Mouse (Mus musculus): ENCODE results near the gene Cx3cr1. TPM values are rescaled to one million over a fixed set of nuclear protein-coding genes. Genes with fewer than 3 reads are reported as not detected.

The Cx3cr1 gene
- polyA plus RNA-seq, 1 experiment: not detected

GRCm38 (mm10) chr9:120089125-120089524 lies 19.4 kb upstream of the Cx3cr1 start:
- no peaks in the 10 kb centered on the region for H3K27me3 ChIP-seq (ENCODE audit: control insufficient read depth, insufficient read depth, low read length, poor library complexity, severe bottlenecking)
- no peaks in the 10 kb centered on the region for H3K36me3 ChIP-seq (ENCODE audit: control insufficient read depth, insufficient read depth, low read length, poor library complexity, severe bottlenecking)
- H3K9me3 ChIP-seq (replicated peaks; ENCODE audit: control insufficient read depth, insufficient read depth, low read length, poor library complexity, severe bottlenecking): no peaks in the 10 kb centered on the region; the same call in 1 of the 2 replicates
- H3K27ac ChIP-seq (ENCODE audit: insufficient read depth, low read length): no peak overlapping the region
- no peak for TF ChIP-seq POLR2A (IDR thresholded peaks at IDR 0.05; ENCODE audit: insufficient read depth, low read length)
- TF ChIP-seq EP300 (IDR thresholded peaks at IDR 0.05; ENCODE audit: insufficient read depth, low read depth, low read length): no peak
- TF ChIP-seq CTCF (IDR thresholded peaks at IDR 0.05; ENCODE audit: low read depth, low read length): peak; percentile 19
- no peaks in the 10 kb centered on the region for H3K4me1 ChIP-seq (ENCODE audit: control insufficient read depth, insufficient read depth, low read length)
- no peak overlapping the region for H3K4me3 ChIP-seq (ENCODE audit: low read depth, low read length)
- no peak overlapping the region for H3K9ac ChIP-seq (ENCODE audit: low read depth, poor library complexity, severe bottlenecking)

DNA sequence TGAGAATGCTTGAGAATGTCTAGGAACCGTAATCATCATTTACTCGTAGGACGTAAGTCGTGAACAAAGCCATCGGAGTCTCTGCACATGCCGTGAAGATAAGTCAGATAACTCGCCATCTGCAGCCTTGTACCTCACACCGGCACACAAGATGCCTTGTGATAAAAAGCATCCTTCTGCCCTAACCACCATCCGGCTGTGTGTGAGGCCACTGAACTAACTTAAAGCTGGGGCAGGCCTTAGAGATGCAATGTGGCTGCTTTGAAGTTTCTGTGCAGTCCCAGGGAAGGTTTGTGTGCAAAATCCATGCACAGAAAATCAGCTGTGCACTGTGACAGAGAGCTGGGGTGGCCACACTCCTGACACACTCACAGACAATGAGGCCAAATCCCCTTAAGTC lies 14.7 kb upstream of the Cx3cr1 start:
- no peak overlapping the region for H3K27ac ChIP-seq (ENCODE audit: insufficient read depth, low read length)
- H3K9ac ChIP-seq (ENCODE audit: low read depth, poor library complexity, severe bottlenecking): no peak overlapping the region
- no peaks in the 10 kb centered on the region for H3K36me3 ChIP-seq (ENCODE audit: control insufficient read depth, insufficient read depth, low read length, poor library complexity, severe bottlenecking)
- H3K9me3 ChIP-seq (replicated peaks; ENCODE audit: control insufficient read depth, insufficient read depth, low read length, poor library complexity, severe bottlenecking): peaks cover 4% of the 10 kb centered on the region; the same call in 1 of the 2 replicates
- no peaks in the 10 kb centered on the region for H3K27me3 ChIP-seq (ENCODE audit: control insufficient read depth, insufficient read depth, low read length, poor library complexity, severe bottlenecking)
- no peak overlapping the region for H3K4me3 ChIP-seq (ENCODE audit: low read depth, low read length)
- TF ChIP-seq CTCF (IDR thresholded peaks at IDR 0.05; ENCODE audit: low read depth, low read length) (no peak), POLR2A (IDR thresholded peaks at IDR 0.05; ENCODE audit: insufficient read depth, low read length) (no peak), EP300 (IDR thresholded peaks at IDR 0.05; ENCODE audit: insufficient read depth, low read depth, low read length) (no peak)
- no peaks in the 10 kb centered on the region for H3K4me1 ChIP-seq (ENCODE audit: control insufficient read depth, insufficient read depth, low read length)

GRCm38 (mm10) chr9:120083158-120083894 lies 13.6 kb upstream of the Cx3cr1 start:
- H3K4me1 ChIP-seq (ENCODE audit: control insufficient read depth, insufficient read depth, low read length): no peaks in the 10 kb centered on the region
- no peak overlapping the region for H3K4me3 ChIP-seq (ENCODE audit: low read depth, low read length)
- TF ChIP-seq CTCF (IDR thresholded peaks at IDR 0.05; ENCODE audit: low read depth, low read length): no peak
- TF ChIP-seq EP300 (IDR thresholded peaks at IDR 0.05; ENCODE audit: insufficient read depth, low read depth, low read length): no peak
- no peak for TF ChIP-seq POLR2A (IDR thresholded peaks at IDR 0.05; ENCODE audit: insufficient read depth, low read length)
- H3K9ac ChIP-seq (ENCODE audit: low read depth, poor library complexity, severe bottlenecking): no peak overlapping the region
- no peaks in the 10 kb centered on the region for H3K27me3 ChIP-seq (ENCODE audit: control insufficient read depth, insufficient read depth, low read length, poor library complexity, severe bottlenecking)
- H3K36me3 ChIP-seq (ENCODE audit: control insufficient read depth, insufficient read depth, low read length, poor library complexity, severe bottlenecking): no peaks in the 10 kb centered on the region
- H3K9me3 ChIP-seq (replicated peaks; ENCODE audit: control insufficient read depth, insufficient read depth, low read length, poor library complexity, severe bottlenecking): 0 out of 2 replicates have a peak, but pooled peaks cover 4% of the 10 kb centered on the region
- H3K27ac ChIP-seq (ENCODE audit: insufficient read depth, low read length): no peak overlapping the region

DNA sequence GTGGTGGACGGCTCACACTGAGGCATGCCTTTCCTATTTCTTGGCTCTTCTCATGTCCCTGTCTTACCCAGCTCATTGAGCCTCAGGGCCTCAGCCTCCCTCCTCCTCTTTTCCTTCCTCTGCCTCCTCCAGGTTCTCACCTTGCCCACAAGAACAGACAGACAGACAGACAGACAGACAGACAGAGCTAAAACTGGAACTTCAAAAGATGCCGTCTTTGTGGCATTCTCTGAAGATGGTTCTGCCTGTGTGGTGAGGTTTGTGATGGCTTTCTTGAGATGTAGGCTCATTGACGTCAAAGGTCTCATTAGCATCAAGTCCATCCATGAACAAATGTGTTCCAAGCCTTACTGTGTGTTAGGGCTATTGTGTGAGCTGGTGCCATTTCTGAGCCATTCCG lies 13.0 kb upstream of the Cx3cr1 start:
- H3K27me3 ChIP-seq (ENCODE audit: control insufficient read depth, insufficient read depth, low read length, poor library complexity, severe bottlenecking): no peaks in the 10 kb centered on the region
- TF ChIP-seq POLR2A (IDR thresholded peaks at IDR 0.05; ENCODE audit: insufficient read depth, low read length): no peak
- no peak for TF ChIP-seq EP300 (IDR thresholded peaks at IDR 0.05; ENCODE audit: insufficient read depth, low read depth, low read length)
- no peak for TF ChIP-seq CTCF (IDR thresholded peaks at IDR 0.05; ENCODE audit: low read depth, low read length)
- H3K4me3 ChIP-seq (ENCODE audit: low read depth, low read length): no peak overlapping the region
- no peak overlapping the region for H3K27ac ChIP-seq (ENCODE audit: insufficient read depth, low read length)
- H3K9me3 ChIP-seq (replicated peaks; ENCODE audit: control insufficient read depth, insufficient read depth, low read length, poor library complexity, severe bottlenecking): 0 out of 2 replicates have a peak, but pooled peaks cover 4% of the 10 kb centered on the region
- no peak overlapping the region for H3K9ac ChIP-seq (ENCODE audit: low read depth, poor library complexity, severe bottlenecking)
- no peaks in the 10 kb centered on the region for H3K36me3 ChIP-seq (ENCODE audit: control insufficient read depth, insufficient read depth, low read length, poor library complexity, severe bottlenecking)
- H3K4me1 ChIP-seq (ENCODE audit: control insufficient read depth, insufficient read depth, low read length): no peaks in the 10 kb centered on the region

- H3K9me3 ChIP-seq (replicated peaks; ENCODE audit: control insufficient read depth, insufficient read depth, low read length, poor library complexity, severe bottlenecking): 0 out of 2 replicates have a peak, but pooled peaks cover 4% of the 10 kb centered on the region
- no peak overlapping the region for H3K9ac ChIP-seq (ENCODE audit: low read depth, poor library complexity, severe bottlenecking)
- no peaks in the 10 kb centered on the region for H3K36me3 ChIP-seq (ENCODE audit: control insufficient read depth, insufficient read depth, low read length, poor library complexity, severe bottlenecking)
- no peaks in the 10 kb centered on the region for H3K27me3 ChIP-seq (ENCODE audit: control insufficient read depth, insufficient read depth, low read length, poor library complexity, severe bottlenecking)
- H3K4me3 ChIP-seq (ENCODE audit: low read depth, low read length): no peak overlapping the region
- no peak overlapping the region for H3K27ac ChIP-seq (ENCODE audit: insufficient read depth, low read length)
- no peaks in the 10 kb centered on the region for H3K4me1 ChIP-seq (ENCODE audit: control insufficient read depth, insufficient read depth, low read length)
- TF ChIP-seq EP300 (IDR thresholded peaks at IDR 0.05; ENCODE audit: insufficient read depth, low read depth, low read length): no peak
- TF ChIP-seq CTCF (IDR thresholded peaks at IDR 0.05; ENCODE audit: low read depth, low read length): no peak
- no peak for TF ChIP-seq POLR2A (IDR thresholded peaks at IDR 0.05; ENCODE audit: insufficient read depth, low read length)
Measured at GRCm38 (mm10) chr9:120081967-120082366, 12.3 kb upstream of the Cx3cr1 start.

DNA sequence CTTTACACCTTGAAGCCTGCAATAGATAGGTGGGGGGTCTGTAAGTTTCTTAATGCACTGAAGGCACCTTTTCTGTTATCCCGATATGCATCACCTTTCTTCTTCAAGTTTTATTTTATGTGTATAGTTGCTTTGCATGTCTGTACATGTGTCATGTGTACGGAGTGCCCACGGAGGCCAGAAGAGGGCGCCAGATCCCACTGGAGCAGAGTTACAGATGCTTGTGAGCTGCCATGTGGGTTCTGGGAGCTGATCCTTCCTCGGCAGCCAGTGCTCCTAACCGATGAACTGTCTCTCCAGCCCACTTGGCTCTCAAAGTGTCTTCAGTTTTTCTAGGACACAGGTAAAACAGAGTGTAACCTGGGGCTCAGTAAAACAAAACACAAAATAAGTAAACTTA lies 11.6 kb upstream of the Cx3cr1 start:
- no peak overlapping the region for H3K27ac ChIP-seq (ENCODE audit: insufficient read depth, low read length)

More for the DNA sequence above, 11.6 kb upstream of the Cx3cr1 start:
- Histone ChIP-seq H3K9ac (ENCODE audit: low read depth, poor library complexity, severe bottlenecking) (no peak overlapping the region), H3K9me3 (replicated peaks; ENCODE audit: control insufficient read depth, insufficient read depth, low read length, poor library complexity, severe bottlenecking) (0 out of 2 replicates have a peak, but pooled peaks cover 4% of the 10 kb centered on the region), H3K36me3 (ENCODE audit: control insufficient read depth, insufficient read depth, low read length, poor library complexity, severe bottlenecking) (no peaks in the 10 kb centered on the region), H3K4me1 (ENCODE audit: control insufficient read depth, insufficient read depth, low read length) (no peaks in the 10 kb centered on the region), H3K4me3 (ENCODE audit: low read depth, low read length) (no peak overlapping the region), H3K27me3 (ENCODE audit: control insufficient read depth, insufficient read depth, low read length, poor library complexity, severe bottlenecking) (no peaks in the 10 kb centered on the region)
- TF ChIP-seq CTCF (IDR thresholded peaks at IDR 0.05; ENCODE audit: low read depth, low read length): peak; percentile 76
- TF ChIP-seq EP300 (IDR thresholded peaks at IDR 0.05; ENCODE audit: insufficient read depth, low read depth, low read length): 0 out of 2 replicates have a peak, but pooled peaks have one; percentile 26
- TF ChIP-seq POLR2A (IDR thresholded peaks at IDR 0.05; ENCODE audit: insufficient read depth, low read length): no peak
